Mouse (Mus musculus): ENCODE measurements around the gene Lctl.
"Not testable (repeated sequence)": the region's sequence is repeated elsewhere in the genome, so short reads cannot be mapped to it uniquely, and the experiment has no call there.

Lctl gene

GRCm38 (mm10) chr9:64119898-64120297 is 3.0 kb downstream of the Lctl start:
- peak; percentile 84 for DNase-seq (ENCODE audit: low read depth)

GRCm38 (mm10) chr9:64120584-64121277 is 3.8 kb downstream of the Lctl start:
- DNase-seq (ENCODE audit: low read depth) = peak; percentile 65

- no peak for DNase-seq (ENCODE audit: low read depth)
These were observed 5.7 kb downstream of the Lctl start for GRCm38 (mm10) chr9:64122601-64123000.

- DNase-seq (ENCODE audit: low read depth) = peak; percentile 36
These were observed 7.9 kb downstream of the Lctl start for GRCm38 (mm10) chr9:64124846-64125245.

- DNase-seq (ENCODE audit: low read depth) = peak; percentile 30
These were observed 8.4 kb downstream of the Lctl start for GRCm38 (mm10) chr9:64125307-64125706.

- no peak for DNase-seq (ENCODE audit: low read depth)
These were observed 9.2 kb downstream of the Lctl start for GRCm38 (mm10) chr9:64126121-64126520.

- DNase-seq (ENCODE audit: low read depth) = no peak
These were observed 14.7 kb downstream of the Lctl start for GRCm38 (mm10) chr9:64131623-64132022.

GRCm38 (mm10) chr9:64138896-64139295 is 21.9 kb downstream of the Lctl start:
- DNase-seq (ENCODE audit: low read depth) = peak; percentile 72

- DNase-seq (ENCODE audit: low read depth) = no peak
These were observed 22.9 kb downstream of the Lctl start for GRCm38 (mm10) chr9:64139879-64140278.

GRCm38 (mm10) chr9:64156641-64157040 is 39.7 kb downstream of the Lctl start:
- DNase-seq (ENCODE audit: low read depth) = no peak

- DNase-seq (ENCODE audit: low read depth) = no peak
These were observed 43.5 kb downstream of the Lctl start for GRCm38 (mm10) chr9:64160471-64160870.

- DNase-seq (ENCODE audit: low read depth) = not testable (repeated sequence)
These were observed 53.0 kb downstream of the Lctl start for GRCm38 (mm10) chr9:64169967-64170366.

- DNase-seq (ENCODE audit: low read depth) = no peak
These were observed 55.3 kb downstream of the Lctl start for GRCm38 (mm10) chr9:64172145-64172815.

- peak; percentile 88 for DNase-seq (ENCODE audit: low read depth)
These were observed 56.1 kb downstream of the Lctl start, which contains the start of the genes Zwilch and Rpl4 for GRCm38 (mm10) chr9:64172816-64173665. Gene Zwilch (minus strand): TSS chr9:64173104. Gene Rpl4 (plus strand): TSS chr9:64173375.

- DNase-seq (ENCODE audit: low read depth) = no peak
These were observed 56.8 kb downstream of the Lctl start for GRCm38 (mm10) chr9:64173666-64174220.

GRCm38 (mm10) chr9:64174341-64174740 is 57.4 kb downstream of the Lctl start:
- DNase-seq (ENCODE audit: low read depth) = no peak

GRCm38 (mm10) chr9:64174766-64175165 is 57.8 kb downstream of the Lctl start:
- peak; percentile 14 for DNase-seq (ENCODE audit: low read depth)

- no peak for DNase-seq (ENCODE audit: low read depth)
These were observed 58.4 kb downstream of the Lctl start for GRCm38 (mm10) chr9:64175378-64175777.

GRCm38 (mm10) chr9:64178610-64178973 is 61.6 kb downstream of the Lctl start:
- DNase-seq (ENCODE audit: low read depth) = peak; percentile 54

GRCm38 (mm10) chr9:64178974-64179646 is 62.2 kb downstream of the Lctl start, which contains the start of gene Snapc5:
Gene Snapc5 (plus strand): TSS chr9:64179274.
- peak; percentile 95 for DNase-seq (ENCODE audit: low read depth)

GRCm38 (mm10) chr9:64183295-64183694 is 66.3 kb downstream of the Lctl start:
- not testable (repeated sequence) for DNase-seq (ENCODE audit: low read depth)

Measured in NIH3T3 (cell line).